Mouse (Mus musculus): Measurements from ENCODE around the gene Nup188.

DNA sequence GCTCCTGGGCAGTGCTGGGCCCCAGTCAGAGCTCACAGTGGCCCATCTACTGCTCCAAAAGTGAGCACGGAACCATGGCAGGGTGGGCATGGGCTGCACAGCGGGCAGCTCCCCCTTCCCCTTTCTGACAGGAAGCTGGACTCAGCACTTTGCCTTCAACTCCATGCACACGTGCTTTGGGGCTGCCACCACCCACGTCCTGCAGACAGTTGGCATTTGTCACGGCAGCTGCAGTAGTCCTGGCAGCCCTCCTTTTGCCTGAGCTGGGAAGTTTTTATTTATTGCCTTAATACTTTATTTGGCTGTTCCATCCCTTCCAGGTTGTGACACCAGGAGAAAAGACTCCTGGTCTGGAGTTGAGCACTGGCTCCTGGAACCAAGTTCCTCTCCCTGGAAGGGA lies 98.6 kb downstream of the Nup188 start:
- no peak for TF ChIP-seq EP300 (optimal IDR thresholded peaks at IDR 0.05)
- TF ChIP-seq CTCF (IDR thresholded peaks at IDR 0.05; ENCODE audit: low read depth): no peak

Data from stomach, postnatal 0 days (tissue).